Mouse (Mus musculus) olfactory bulb, adult 2 months (tissue): ENCODE data around the gene Phyhd1. TPM values are rescaled to one million over a fixed set of nuclear protein-coding genes. Genes with fewer than 3 reads are reported as not detected.

ENCODE experiments used
- H3K27ac ChIP-seq: fragments of 200-500 bp; 2 replicates; pipeline ENCODE4 v1.5.1; 2012; ENCODE audit warnings: low read depth, low read length; ENCODE audit not compliant: insufficient read depth
- H3K4me1 ChIP-seq: fragments of 200-500 bp; 2 replicates; pipeline ENCODE4 v1.6.1; 2012; ENCODE audit warnings: low read length; ENCODE audit not compliant: control insufficient read depth, insufficient read depth
- H3K4me3 ChIP-seq: fragments of 200-500 bp; 2 replicates; pipeline ENCODE4 v1.5.1; 2012; ENCODE audit warnings: mild to moderate bottlenecking, low read depth, low read length, moderate library complexity; ENCODE audit not compliant: insufficient read depth
- CTCF ChIP-seq: fragments of 200-500 bp; IDR thresholded peaks from 2 replicates; pipeline ENCODE4 v1.5.1; 2012; ENCODE audit warnings: low read depth, mild to moderate bottlenecking, low read length, moderate library complexity; ENCODE audit not compliant: insufficient read depth
- POLR2A ChIP-seq: fragments of 200-500 bp; IDR thresholded peaks from 2 replicates; pipeline ENCODE4 v1.6.1; 2012; ENCODE audit warnings: mild to moderate bottlenecking, low read depth, low read length, moderate library complexity; ENCODE audit not compliant: insufficient read depth
- WGBS: fragments of 180-500 bp; shearing (Covaris S2); methylation state at CpG from one replicate; pipeline ENCODE4 v1.1.7; 2018; 5-methylcytosine and 5-hydroxymethylcytosine counted together
- polyA plus RNA-seq: library from polyadenylated mRNA; stranded (reverse); fragments of >200 nt; gene quantifications from 2 replicates; pipeline ENCODE4 v1.2.4, GENCODE M21; 2012; ENCODE audit warnings: low replicate concordance; ENCODE audit not compliant: missing spikeins, insufficient read depth, insufficient read length

The Phyhd1 gene
- not detected in 2 replicates for polyA plus RNA-seq

DNA sequence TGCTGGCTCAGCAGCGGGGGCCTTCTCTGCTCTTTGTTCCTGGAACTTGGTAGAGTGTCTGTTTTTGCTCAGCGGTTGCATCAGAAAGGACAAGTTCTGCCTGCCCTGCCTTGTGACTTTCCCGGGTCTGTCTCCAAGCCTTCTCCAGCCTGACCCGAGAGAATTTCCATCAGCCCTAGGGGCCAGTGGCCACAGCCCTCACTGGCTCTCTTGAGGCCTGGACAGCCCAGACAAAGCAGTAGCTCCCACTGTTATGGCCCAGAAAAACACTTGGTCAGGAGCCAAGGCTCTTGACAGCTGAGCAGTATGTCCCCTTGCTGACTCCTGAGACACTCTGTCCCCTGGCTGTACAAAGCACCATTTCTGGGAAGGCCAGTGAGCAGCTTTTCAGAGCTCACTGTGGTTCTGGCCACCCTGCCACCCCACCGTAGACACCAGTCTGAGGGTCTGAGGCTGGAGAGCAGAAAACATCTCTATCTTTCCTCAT is at the start of gene Phyhd1:
Phyhd1 (plus strand) TSS at position 437 of the 487 bp plus-strand sequence.
- peaks cover 20% of the 10 kb centered on the region for H3K4me1 ChIP-seq
- WGBS: 33% methylated on average over 5 of the region's 5 CpGs
- no peak for TF ChIP-seq POLR2A
- TF ChIP-seq CTCF: no peak

DNA sequence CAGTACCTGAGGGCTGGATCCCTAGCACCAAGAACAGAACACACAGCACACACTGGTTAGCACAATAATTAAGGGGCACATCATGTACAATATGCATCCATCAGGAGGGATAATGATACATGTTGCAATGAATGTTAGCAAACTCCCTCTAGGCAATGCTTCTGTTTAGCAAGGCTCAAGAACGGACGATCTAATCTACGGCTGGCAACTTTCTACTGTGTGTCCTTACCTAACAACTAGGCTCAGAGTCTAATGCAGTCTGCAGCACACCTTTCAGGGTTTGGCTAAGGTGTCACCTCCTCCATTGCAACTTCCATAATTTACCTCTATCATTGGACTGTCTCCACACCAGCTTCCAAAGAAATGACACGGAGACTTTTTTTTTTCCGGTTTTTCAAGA is 49.7 kb upstream of the Phyhd1 start:
- WGBS: 93% methylated on average over 5 of the region's 5 CpGs
- H3K27ac ChIP-seq: no peak overlapping the region
- TF ChIP-seq CTCF (no peak), POLR2A (no peak)
- no peak overlapping the region for H3K4me3 ChIP-seq
- H3K4me1 ChIP-seq: no peaks in the 10 kb centered on the region

More for the DNA sequence above, at the start of gene Phyhd1:
- no peak within 1 kb of the TSS for H3K4me3 ChIP-seq
- peak within 1 kb of the TSS; percentile 84 for H3K27ac ChIP-seq

DNA sequence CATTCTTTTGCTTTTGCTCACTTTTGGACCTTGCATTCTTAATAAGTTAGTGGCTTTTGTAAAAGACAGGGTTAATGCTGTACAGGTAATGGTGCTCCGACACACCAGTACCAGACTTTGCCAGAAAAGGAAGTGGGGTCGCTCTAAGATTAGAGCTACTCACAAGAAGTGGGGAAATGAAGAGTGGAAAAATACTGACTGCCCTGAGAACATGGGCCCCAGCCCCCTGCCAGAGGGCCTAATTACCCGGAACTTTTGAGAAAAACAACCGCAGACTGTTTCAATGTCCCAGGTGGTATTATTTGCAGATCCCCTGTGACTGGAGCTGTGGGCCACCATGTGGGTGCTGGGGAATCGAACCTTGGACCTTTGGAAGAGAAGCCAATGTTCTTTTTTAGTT is 30.4 kb upstream of the Phyhd1 start:
- peaks cover 16% of the 10 kb centered on the region for H3K4me1 ChIP-seq
- WGBS: 87% methylated on average over 5 of the region's 5 CpGs
- H3K4me3 ChIP-seq: no peak overlapping the region
- H3K27ac ChIP-seq: no peak overlapping the region
- TF ChIP-seq POLR2A: no peak
- TF ChIP-seq CTCF: no peak

DNA sequence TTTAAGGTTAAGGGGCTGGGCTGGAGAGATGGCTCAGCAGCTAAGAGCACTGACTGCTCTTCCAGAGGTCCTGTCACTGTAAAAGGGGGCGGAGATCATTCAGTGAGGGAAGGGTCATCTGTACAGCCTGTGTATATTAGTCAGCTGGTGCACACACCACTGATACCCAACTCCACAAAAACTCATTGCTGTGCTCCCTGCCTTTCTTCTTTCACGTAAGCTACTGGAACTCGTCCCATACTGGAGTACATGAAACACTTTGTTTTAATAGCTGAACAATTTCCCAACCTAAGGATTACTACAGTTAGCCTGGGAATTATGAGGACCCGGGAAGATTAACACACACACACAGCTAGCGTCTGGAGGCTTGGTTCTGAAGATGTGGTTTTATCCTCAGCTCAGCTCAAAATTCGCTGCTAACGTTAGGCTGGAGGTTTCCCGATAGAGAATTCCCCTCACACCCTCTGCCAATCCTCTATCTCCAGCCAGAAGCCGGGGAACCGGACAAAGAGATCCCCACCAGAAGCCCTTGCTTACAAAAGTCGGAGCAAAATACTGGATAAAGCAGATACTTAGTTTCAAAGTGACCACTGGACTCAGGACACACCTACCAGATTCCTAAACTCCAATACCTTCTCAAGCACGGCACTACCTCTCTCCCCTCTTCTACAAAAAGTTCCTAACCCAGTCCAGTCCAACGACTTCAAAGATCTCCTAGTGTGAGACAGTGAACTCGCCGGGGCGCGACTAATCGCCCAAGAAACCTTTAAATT is 29.4 kb upstream of the Phyhd1 start:
- no peak for TF ChIP-seq POLR2A
- no peak for TF ChIP-seq CTCF
- 3% methylated on average over 18 of the region's 18 CpGs for WGBS
- H3K4me1 ChIP-seq: peaks cover 16% of the 10 kb centered on the region
- H3K4me3 ChIP-seq: peak overlapping the region; percentile 61
- peak overlapping the region; percentile 15; the same call in 1 of the 2 replicates for H3K27ac ChIP-seq

DNA sequence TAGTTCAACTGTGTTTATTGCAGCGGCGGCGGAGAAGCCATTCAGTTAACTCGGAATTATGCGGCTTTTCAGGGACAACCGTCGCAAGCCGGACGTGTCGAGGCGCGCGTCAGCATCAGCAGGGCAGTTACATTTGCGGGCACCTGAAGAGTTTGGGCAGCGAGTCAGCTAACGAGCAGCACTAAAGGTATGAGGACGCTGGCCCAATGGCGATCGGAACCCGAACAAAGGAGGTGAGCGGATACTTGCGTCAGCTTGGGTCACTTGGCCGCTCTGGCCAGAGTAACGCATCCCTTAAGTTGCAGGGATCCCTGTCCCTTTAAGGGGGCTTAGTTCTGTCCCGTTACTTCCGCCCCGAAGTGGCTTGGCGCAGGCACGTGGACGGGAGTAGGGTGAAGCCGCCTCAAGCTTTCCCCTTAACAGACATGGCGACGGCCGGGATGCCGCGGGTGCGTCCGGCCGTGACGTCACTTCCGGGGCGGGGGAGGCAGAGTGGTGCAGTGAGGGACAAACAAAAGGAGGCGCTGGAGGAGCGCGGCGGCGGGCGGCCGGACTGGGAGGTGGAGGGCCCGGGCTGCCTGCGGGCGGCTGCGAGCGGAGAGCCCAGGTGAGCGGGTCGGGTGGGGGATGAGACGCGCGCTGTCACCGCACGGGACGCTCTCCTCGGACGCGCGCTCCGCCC is 28.7 kb upstream of the Phyhd1 start, which contains the start of gene Lrrc8a:
Lrrc8a (plus strand) TSS at position 517 of the 682 bp plus-strand sequence.
- WGBS: under 1% methylated on average over 61 of the region's 67 CpGs
- H3K4me1 ChIP-seq: peaks cover 17% of the 10 kb centered on the region

DNA sequence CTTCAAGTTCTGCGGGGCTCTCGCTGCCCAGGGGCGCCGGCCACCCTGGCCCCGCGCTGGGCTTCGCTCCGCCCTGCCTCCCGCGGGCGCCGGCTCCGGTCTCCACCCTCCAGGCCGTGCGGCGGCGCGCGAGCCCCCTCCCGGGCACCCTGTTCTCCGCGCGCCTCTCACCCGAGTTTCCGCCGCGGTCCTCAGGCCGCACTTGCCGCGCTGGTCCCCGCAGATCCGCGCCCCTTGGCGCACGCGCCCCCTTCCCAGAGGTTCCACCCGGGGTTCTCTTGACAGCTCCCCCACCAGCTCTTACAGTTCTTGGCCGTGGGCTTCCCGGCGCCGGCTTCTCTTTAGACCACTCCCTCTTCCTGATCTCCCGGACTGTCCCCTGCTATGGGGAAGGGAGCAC is 28.1 kb upstream of the Phyhd1 start:
- peaks cover 22% of the 10 kb centered on the region for H3K4me1 ChIP-seq
- TF ChIP-seq POLR2A: no peak
- no peak for TF ChIP-seq CTCF
- under 1% methylated on average over 42 of the region's 42 CpGs for WGBS
- peak overlapping the region; percentile 61 for H3K4me3 ChIP-seq
- H3K27ac ChIP-seq: peak overlapping the region; percentile 47

More for the DNA sequence above, 28.7 kb upstream of the Phyhd1 start, which contains the start of gene Lrrc8a:
- peak within 1 kb of the TSS; percentile 47 for H3K27ac ChIP-seq
- H3K4me3 ChIP-seq: peak within 1 kb of the TSS; percentile 61
- TF ChIP-seq POLR2A (peak; percentile 66; the same call in 1 of the 2 replicates), CTCF (no peak)

DNA sequence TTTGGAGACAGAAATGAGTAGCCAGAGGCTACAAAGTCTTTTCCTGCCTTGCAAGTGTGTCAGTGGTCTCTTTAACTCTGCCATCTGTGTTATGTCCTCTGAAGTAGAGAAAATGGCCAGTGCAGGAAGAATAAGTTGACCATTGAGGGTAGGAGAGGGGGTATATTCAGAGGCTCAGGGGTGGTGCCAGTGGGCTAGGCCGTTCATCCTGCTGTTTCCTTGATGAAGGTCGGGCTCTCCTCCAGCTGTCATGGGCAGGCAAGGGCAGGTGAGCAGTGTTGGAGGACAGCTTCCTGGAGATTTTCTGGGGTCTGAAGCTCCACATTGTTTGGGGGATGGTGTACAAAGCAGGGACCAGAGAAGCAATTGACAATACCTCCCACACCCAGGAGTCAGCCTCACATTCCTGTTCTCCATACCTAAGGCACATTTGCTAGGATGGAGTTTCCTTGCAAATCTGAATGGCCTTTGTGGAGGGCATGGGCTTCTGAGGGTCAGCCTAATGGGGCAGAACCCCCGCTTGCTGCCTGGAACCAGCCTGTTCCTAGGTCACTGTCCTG is 27.0 kb upstream of the Phyhd1 start:
- Histone ChIP-seq H3K4me3 (peak overlapping the region; percentile 61), H3K27ac (no peak overlapping the region; the same call in 1 of the 2 replicates), H3K4me1 (peaks cover 22% of the 10 kb centered on the region)
- TF ChIP-seq CTCF (no peak), POLR2A (no peak)
- 63% methylated on average over 3 of the region's 3 CpGs for WGBS

DNA sequence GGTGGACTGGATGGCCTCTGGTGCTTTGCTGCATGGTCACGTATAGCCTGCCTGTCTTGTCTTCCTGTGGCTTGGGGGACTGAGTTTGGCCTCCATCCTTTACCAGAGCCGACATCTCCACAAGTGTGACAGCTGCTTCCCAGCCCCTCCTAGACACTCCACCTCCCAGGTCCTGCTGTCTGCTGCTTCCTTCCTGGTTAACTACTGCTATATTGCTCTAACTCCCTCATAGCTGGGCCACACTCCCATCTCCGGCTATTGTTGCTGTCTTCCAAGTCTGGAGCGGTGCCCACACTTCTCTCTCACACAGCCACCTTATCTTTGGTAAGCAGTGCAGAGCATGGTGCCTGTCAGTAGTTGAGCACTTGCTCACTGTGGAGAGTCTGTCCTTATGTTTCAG is 26.2 kb upstream of the Phyhd1 start:
- Histone ChIP-seq H3K4me3 (no peak overlapping the region), H3K27ac (no peak overlapping the region), H3K4me1 (peaks cover 25% of the 10 kb centered on the region)
- 58% methylated on average over 4 of the region's 4 CpGs for WGBS
- TF ChIP-seq POLR2A: no peak
- TF ChIP-seq CTCF: no peak

DNA sequence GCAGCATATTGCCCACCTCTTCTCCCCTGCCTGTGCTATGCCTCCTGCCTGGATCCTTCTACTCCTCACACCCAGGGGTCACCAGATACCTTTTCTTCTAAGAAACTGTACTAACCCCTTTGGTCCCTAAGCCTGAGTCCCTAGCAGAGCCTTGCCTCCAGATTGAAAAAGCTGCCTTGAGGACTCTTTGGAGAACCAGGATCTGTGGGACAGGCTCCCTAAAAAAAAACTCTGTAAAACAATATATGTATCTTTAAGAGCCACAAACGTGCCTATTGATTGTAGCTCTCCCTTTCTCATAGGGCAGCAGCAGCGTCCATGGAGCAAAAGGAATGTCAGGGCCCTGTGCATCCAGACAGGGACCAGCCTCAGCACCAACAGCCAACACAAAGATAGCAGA is 25.7 kb upstream of the Phyhd1 start, which contains the start of gene Gm28035:
Gm28035 (plus strand) TSS at position 301 of the 400 bp plus-strand sequence.
- no peak for TF ChIP-seq POLR2A
- TF ChIP-seq CTCF: no peak
- WGBS: 69% methylated on average over 2 of the region's 2 CpGs
- H3K4me3 ChIP-seq: no peak within 1 kb of the TSS
- no peak within 1 kb of the TSS for H3K27ac ChIP-seq
- peaks cover 28% of the 10 kb centered on the region for H3K4me1 ChIP-seq
